Mouse (Mus musculus): ENCODE data around the gene Slc25a33.

The Slc25a33 gene

GRCm38 (mm10) chr4:149794966-149795477 lies 20.9 kb upstream of the Slc25a33 start:
- no peak for DNase-seq (ENCODE audit: low read depth, low spot score)

DNA sequence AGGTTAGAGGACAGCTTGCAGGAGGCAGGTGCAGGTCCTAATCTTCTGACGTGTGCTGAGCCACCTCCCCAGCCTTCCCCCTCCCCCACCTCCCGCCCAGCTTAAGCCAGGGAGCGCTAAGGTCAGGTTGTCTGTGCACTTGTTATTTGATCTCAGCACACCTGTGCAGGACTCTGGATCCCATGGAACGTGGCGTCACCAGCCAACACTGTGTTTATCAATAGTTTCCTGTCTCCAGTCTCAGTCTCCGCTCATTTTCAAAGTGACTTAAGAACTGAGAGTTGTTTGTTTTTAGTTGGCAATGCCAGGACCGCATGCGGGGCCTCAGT lies 19.9 kb upstream of the Slc25a33 start:
- DNase-seq (ENCODE audit: low read depth, low spot score) = no peak

DNA sequence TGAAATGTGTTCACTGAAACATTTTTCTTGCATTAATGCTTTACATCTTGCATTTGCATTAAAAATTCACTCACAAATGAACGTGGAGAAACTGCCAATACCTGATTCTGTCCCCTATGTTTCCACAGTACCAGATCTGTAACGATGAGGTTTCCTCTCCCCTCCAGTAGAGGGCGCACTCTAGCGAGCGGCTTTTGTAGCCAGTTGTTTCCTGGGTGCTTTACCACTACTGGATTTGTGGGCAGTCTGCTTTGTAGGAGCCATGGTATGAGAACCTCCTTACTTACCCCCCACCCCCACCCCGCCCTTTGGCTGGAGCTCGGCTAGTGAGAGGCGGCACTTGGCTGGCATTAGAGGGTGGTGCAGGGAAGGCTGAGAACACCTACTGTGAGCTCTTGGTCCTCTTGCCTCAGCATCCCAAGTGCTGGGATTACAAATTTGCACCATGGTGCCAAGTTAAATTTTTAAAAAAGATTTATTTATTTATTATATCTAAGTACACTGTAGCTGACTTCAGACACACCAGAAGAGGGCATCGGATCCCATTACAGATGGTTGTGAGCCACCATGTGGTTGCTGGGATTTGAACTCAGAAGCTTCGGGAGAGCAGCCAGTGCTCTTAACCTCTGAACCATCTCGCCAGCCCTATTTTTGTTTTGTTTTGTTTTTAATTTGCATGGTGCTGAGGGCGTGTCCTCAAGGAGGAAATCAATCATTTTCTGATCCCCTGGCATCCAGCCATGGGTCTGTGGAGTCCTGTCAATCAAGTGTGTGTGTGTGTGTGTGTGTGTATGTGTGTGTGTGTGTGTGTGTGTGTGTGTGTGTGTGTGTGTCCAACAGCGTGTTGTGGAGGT lies 19.3 kb upstream of the Slc25a33 start:
- no peak for DNase-seq (ENCODE audit: low read depth, low spot score)

- DNase-seq (ENCODE audit: low read depth, low spot score) = no peak
These were observed 18.2 kb upstream of the Slc25a33 start for GRCm38 (mm10) chr4:149792159-149792800.

DNA sequence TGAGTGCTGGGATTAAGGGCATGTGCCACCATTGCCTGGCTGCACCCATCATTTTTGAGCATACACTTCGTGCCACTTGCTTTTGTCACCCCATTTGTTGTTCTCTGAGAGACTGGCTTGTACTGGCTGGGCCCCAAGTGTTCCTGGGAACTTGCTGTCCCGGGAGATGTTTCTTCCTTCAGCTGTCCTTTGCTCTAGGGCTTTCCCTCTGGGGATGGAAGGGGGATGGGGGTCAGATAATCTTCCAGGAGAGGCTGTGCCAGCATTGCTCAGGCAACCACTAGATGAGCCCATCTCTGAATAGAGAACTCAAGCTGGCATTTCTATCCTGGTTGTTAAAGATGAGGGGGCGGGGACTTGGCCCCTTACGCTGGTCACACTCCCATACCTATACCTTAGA lies 17.4 kb upstream of the Slc25a33 start:
- no peak for DNase-seq (ENCODE audit: low read depth, low spot score)

DNA sequence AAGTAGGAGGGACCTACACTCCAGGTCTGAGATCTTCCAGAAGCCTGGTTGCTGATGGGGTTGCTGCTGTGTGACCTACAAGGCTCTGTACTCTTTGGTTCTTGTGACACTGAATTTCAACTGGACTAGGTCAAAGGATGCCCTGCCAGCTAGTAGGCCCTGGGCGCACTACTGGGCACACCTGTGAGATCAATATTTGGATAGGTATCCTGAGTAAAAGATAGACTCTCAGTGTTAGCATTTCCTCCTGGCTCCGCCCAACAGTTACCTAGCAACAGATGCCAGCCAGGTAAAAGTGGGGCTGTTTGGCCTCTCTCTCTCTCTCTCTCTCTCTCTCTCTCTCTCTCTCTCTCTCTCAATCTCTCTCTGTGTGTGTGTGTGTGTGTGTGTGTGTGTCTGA lies 16.9 kb upstream of the Slc25a33 start:
- DNase-seq (ENCODE audit: low read depth, low spot score) = no peak

DNA sequence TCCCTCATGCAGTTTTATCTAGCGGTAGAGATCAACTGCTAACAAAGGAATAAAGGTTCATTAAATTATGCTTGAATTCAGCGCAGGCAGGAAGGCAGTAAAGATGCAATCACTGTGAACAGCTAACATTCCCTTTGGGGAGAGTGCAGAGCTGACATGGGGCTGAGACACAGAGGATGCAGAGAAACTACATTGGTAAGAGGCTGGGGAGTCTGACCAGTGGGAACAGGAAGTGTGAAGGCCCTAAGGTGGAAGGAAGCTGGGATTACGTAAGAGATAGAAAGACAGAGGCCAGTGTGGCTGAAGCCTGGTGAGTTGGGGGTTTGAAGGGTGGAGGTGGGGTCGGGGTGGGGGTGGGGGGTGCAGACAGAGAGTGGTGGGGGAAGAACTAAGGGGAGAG lies 16.5 kb upstream of the Slc25a33 start:
- DNase-seq (ENCODE audit: low read depth, low spot score) = no peak

- no peak for DNase-seq (ENCODE audit: low read depth, low spot score)
These were observed 15.5 kb upstream of the Slc25a33 start for GRCm38 (mm10) chr4:149789421-149790194.

DNA sequence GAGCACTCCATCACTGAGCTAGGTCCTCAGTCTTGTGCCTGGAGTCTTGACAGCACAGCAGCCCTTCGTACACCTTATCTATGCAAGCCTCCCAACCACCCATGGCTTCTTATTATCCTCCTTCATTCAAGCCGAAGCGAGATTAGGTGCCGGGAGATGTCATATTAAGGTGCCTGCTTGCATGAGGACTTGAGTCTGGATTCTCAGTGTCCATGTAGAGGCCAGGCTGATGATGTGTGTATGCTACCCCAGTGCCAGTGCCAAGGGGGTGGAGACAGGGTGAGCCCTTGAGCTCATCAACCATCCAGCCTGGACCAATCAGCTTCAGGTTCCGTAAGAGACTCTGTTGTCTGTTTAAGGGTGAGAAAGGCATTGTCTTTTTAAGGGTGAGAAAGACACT lies 10.8 kb upstream of the Slc25a33 start:
- DNase-seq (ENCODE audit: low read depth, low spot score) = no peak

GRCm38 (mm10) chr4:149784371-149784770 lies 10.3 kb upstream of the Slc25a33 start:
- DNase-seq (ENCODE audit: low read depth, low spot score) = no peak

GRCm38 (mm10) chr4:149782975-149783374 lies 8.9 kb upstream of the Slc25a33 start:
- no peak for DNase-seq (ENCODE audit: low read depth, low spot score)

DNA sequence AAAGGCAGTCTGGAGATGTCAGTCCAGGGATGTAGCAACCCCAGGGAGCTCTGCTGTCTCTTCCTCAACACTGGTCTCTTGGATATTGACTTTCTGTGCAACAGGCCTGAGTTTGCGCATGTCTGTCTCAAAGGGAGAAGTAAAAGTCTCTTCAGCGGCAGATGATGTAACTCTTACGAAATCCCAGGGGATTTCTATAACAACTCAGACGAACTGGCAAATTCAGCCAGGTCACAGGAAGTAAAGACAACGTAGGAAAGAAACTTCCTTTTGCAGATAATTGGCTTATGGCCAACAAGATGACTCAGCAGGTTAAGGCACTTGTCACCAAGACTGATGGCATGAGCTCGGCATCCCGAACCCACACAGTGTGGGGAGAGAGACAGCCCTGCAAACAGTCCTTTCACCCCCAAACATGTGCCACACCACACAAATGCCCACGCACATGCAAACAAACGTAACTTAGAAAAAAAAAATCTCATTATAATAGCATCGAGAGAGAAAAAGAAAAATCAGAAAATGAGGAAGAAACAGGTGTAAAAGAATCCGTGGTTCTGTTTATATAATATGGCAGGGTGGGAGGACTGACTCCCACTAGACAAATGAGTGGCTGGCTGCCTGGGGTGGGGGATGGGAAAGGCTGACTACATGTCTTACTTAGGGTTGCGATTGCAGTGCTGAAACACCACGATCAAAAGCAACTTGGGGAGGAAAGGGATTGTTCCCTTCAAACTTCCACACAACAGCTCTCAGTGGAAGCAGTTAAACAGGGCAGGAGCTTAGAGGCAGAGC lies 6.7 kb upstream of the Slc25a33 start:
- no peak for DNase-seq (ENCODE audit: low read depth, low spot score)

DNA sequence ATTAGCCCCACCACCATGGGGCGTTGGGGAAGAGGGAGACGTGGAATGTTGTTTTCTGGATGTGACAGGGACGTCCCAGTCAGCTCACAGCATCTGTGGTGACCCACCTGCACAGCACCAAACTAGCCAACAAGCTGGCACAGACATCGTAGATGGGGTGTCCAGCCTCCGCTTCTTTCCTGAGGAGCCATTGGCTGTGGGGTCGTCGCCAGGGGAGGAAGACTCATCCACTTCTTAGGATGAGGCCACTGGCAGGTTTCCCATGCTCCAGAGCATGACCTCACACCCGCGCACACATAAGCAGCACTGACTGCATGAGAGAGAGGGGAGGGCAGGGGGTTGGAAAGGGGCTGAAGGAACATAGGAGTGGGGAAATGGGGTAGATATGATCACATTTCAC lies 5.9 kb upstream of the Slc25a33 start:
- no peak for DNase-seq (ENCODE audit: low read depth, low spot score)

- DNase-seq (ENCODE audit: low read depth, low spot score) = no peak
These were observed 3.0 kb upstream of the Slc25a33 start for GRCm38 (mm10) chr4:149777126-149777525.

- DNase-seq (ENCODE audit: low read depth, low spot score) = no peak
These were observed 1.8 kb upstream of the Slc25a33 start for GRCm38 (mm10) chr4:149775760-149776362.

DNA sequence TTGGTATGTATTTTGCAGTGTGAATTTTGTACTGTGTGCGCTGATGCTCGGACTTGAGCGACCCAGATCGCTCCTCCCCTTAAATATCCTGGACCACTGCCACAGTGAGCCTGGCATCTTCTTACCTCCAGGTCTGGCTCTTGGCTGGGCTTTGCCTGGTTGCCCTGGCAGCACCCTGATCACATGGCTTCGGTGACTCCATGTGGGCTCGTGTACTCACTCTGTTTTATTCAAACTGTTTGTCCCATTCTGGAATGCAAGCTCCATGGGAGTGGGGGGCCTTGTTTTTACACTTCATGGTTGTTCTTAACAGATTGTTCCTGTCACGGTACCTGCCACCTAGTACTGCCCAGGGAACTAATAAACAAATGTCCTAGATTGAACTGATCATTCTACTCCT lies 1.3 kb upstream of the Slc25a33 start:
- DNase-seq (ENCODE audit: low read depth, low spot score) = no peak

DNA sequence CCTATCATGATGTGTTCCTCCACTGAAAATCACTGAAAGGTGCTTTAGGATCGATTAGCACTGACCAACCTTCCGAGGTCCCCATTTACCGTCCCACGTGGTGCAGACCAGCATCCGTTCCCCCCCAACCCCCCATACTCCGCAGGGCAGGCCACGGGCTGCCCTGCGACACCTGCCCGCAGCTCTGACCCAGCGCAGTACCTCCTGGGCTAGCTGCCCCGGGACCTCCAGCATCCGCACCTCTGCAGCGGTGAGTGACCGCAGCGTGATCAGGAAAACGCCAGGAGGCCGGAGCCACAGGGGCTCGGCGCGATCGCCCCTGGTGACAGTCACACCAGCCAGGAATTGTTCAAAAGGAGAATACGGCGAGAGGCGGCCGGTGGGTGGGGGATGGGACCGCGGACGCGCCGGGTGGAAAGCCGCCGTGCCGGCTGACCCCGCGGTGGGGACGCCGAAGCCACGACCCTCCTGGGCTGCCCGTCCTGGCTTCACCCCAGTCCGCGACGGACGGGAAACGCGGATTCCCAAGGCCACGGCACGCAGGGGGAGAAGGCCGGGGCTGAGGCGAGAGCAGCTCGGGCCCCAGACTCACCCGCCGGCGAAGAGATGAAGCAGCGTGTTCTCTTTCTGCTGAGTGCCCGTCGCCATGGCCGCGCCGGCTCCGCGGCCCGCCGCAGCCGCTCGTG lies 526 bp downstream of the Slc25a33 start:
- no peak for DNase-seq (ENCODE audit: low read depth, low spot score)

DNA sequence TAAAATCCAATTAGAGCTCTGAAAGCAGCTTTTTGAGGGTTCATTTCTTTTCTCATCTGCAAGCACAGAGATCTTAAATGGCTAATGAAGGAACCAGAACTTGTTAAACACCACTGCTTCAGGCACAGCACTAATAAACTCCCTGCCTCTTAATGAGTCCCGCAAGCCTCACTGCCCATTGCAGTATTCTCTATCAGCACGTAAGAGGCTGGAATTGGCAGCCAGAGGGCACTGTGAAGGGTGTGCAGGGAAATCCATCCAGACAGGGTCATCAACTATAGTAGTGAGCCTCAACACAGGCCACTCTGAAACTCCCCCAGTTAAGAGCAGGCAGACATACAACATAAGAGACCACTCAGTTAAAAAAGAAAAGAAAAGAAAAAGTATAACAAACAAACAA lies 1.7 kb downstream of the Slc25a33 start:
- DNase-seq (ENCODE audit: low read depth, low spot score) = no peak

- no peak for DNase-seq (ENCODE audit: low read depth, low spot score)
These were observed 8.9 kb downstream of the Slc25a33 start for GRCm38 (mm10) chr4:149765201-149765600.

DNA sequence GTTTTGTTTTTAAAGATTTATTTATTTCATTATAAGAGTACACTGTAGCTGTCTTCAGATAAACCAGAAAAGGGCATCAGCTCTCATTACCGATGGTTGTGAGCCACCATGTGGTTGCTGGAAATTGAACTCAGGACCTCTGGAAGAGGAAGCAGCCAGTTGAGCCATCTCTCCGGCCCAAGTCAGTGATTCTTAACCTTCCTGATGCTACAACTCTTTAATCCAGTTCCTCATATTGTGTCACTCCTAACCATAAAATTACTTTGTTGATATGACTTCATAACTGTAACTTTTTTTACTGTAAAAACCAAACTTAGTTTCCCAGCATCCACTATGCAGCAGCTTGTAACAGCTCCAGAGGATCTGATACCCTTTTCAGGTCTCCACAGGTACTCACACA lies 10.7 kb downstream of the Slc25a33 start:
- DNase-seq (ENCODE audit: low read depth, low spot score) = no peak

DNA sequence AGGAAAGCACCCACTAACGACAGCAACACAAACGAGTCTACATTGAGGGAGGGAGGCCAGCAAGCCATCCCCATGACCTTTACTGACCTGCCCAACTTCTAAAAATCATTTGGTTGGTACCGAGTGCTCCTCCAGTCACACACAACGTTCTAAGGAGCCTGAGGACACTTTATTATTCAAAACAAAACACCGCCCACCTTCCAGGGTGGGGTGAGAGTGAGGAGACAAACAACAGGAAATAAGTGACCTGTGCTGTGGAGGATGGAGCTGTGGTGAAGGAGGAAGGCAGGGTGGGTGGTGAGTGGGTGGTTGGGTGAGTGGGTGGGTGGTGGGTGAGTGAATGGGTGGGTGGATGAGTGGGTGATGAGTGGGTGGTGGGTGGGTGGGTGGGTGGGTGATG lies 14.6 kb downstream of the Slc25a33 start:
- DNase-seq (ENCODE audit: low read depth, low spot score) = no peak

All from brain, embryonic 18.5 days (tissue).